Mouse (Mus musculus) forebrain, embryonic 12.5 days (tissue): ENCODE measurements at regions not wholly inside any gene's neighbourhood (a gene's known extent, or its start where the extent isn't known, plus 50 kb on each side); places are given as distances from the start of the nearest gene placed in this dataset.

Experiments used
- ATAC-seq: fragments of 200-750 bp; cut with Nextera tagmentation; 2 replicates; pipeline ENCODE4 v1.8.0; 2017; ENCODE audit warnings: moderate TSS enrichment; ENCODE audit not compliant: low FRiP score
- H3K27ac ChIP-seq: fragments of 300-500 bp; sonication (generic); 2 replicates; pipeline ENCODE4 v1.5.1; 2016; ENCODE audit warnings: mild to moderate bottlenecking
- H3K27me3 ChIP-seq: fragments of 300-500 bp; sonication (generic); 2 replicates; pipeline ENCODE4 v1.6.1; 2016; ENCODE audit warnings: mild to moderate bottlenecking
- H3K36me3 ChIP-seq: fragments of 300-500 bp; sonication (generic); replicated peaks from 2 replicates; pipeline ENCODE4 v1.6.1; 2016; ENCODE audit warnings: mild to moderate bottlenecking
- H3K4me1 ChIP-seq: fragments of 300-500 bp; sonication (generic); 2 replicates; pipeline ENCODE4 v1.6.1; 2016
- H3K4me2 ChIP-seq: fragments of 300-500 bp; sonication (generic); 2 replicates; pipeline ENCODE4 v1.6.1; 2016; ENCODE audit warnings: mild to moderate bottlenecking, moderate library complexity
- H3K4me3 ChIP-seq: fragments of 300-500 bp; sonication (generic); replicated peaks from 2 replicates; pipeline ENCODE4 v1.5.1; 2016; ENCODE audit warnings: mild to moderate bottlenecking
- H3K9ac ChIP-seq: fragments of 300-500 bp; sonication (generic); 2 replicates; pipeline ENCODE4 v1.6.1; 2016; ENCODE audit warnings: mild to moderate bottlenecking
- H3K9me3 ChIP-seq: fragments of 300-500 bp; sonication (generic); 2 replicates; pipeline ENCODE4 v1.6.1; 2016
- WGBS: fragments of 180-500 bp; shearing (Covaris S2); methylation state at CpG from one replicate; pipeline ENCODE4 v1.1.7; 2016; 5-methylcytosine and 5-hydroxymethylcytosine counted together

DNA sequence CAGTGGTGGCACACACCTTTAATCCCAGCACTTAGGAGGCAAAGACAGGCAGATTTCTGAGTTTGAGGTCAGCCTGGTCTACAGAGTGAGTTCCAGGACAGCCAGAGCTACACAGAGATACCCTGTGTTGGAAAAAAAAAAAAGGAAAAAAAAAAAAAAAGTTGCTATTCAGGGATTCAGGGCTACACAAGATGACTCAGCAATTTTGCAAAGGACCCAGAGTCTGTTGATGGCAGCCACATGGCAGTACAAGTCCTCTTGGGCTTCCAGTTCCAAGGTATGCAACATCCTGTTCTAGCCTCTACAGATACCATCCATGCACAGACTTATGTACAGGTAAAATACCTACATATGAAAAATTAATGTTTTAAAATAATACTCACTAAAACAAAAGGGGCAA is 515.9 kb downstream of the Car8 start:
- Histone ChIP-seq H3K27me3 (no peaks in the 10 kb centered on the region), H3K9me3 (no peaks in the 10 kb centered on the region), H3K4me1 (no peaks in the 10 kb centered on the region), H3K4me3 (no peak overlapping the region), H3K9ac (no peak overlapping the region), H3K4me2 (no peak overlapping the region), H3K27ac (no peak overlapping the region), H3K36me3 (no peaks in the 10 kb centered on the region)
- no peak for ATAC-seq

DNA sequence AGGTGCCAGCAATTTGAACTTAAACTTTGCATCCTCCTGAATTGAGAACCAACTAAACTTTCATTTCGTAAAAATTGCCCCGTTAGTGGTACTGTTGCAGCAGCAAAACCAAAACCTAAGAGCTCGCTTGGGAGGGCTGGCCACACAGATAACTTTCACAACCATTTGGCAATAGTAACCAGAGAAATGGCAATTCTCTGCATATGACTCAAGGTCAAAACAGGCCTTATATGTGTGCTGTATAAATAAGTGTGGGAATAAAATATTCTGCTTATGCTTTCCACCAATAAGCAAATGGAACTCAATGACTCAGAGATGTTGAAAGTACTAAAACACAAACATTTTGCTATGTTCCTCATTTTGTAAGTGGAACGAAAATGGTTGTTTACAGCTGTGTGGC is 550.3 kb downstream of the Car8 start:
- H3K4me1 ChIP-seq: no peaks in the 10 kb centered on the region
- ATAC-seq: no peak
- H3K9ac ChIP-seq: no peak overlapping the region
- no peak overlapping the region for H3K4me2 ChIP-seq
- 91% methylated on average over 4 of the region's 4 CpGs for WGBS
- H3K9me3 ChIP-seq: 0 out of 2 replicates have a peak, but pooled peaks cover 4% of the 10 kb centered on the region
- no peaks in the 10 kb centered on the region for H3K36me3 ChIP-seq
- no peaks in the 10 kb centered on the region for H3K27me3 ChIP-seq
- no peak overlapping the region for H3K4me3 ChIP-seq
- H3K27ac ChIP-seq: no peak overlapping the region

DNA sequence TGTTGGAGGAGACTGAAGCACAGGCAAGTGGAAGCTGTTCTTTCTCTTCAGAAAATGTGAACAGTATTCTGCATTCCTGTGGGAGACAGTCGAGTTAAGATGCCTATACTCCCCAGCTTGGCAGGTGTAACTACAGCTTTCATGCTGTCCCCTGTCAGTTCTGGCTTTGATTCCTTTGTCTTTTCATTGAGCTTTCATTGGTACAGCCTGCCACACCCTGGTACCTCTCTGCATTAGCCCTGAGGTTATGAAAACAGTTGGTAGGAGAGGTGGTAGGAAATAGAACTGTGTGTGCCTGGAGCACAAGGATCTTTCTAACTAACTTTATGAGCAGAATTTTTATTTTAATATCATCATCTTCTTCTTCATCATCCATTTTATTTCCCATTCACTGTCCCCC is 551.6 kb downstream of the Car8 start:
- H3K9me3 ChIP-seq: no peaks in the 10 kb centered on the region
- ATAC-seq: no peak
- no peaks in the 10 kb centered on the region for H3K4me1 ChIP-seq
- H3K27me3 ChIP-seq: no peaks in the 10 kb centered on the region
- H3K27ac ChIP-seq: no peak overlapping the region
- 79% methylated on average over 1 of the region's 1 CpGs for WGBS
- no peak overlapping the region for H3K4me3 ChIP-seq
- no peak overlapping the region for H3K9ac ChIP-seq
- H3K4me2 ChIP-seq: no peak overlapping the region
- no peaks in the 10 kb centered on the region for H3K36me3 ChIP-seq

DNA sequence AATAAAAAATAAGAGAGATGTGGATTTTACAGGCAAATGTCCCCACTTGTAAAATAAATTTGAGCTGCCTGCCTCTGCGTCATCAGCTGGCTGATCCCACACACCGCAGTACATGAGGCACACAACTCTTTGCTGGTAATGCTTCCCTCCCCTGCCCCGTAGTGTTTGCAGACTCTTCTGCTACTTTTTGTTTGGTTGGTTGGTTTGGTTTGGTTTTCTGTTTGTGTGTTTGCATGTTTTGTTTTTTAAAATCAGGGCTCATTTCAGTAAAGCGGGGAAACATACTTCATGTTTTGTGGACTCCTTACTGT is 568.1 kb downstream of the Car8 start:
- no peaks in the 10 kb centered on the region for H3K36me3 ChIP-seq
- 99% methylated on average over 4 of the region's 4 CpGs for WGBS
- ATAC-seq: no peak
- no peak overlapping the region for H3K27ac ChIP-seq
- H3K9me3 ChIP-seq: 0 out of 2 replicates have a peak, but pooled peaks cover 2% of the 10 kb centered on the region
- no peak overlapping the region for H3K9ac ChIP-seq
- H3K4me2 ChIP-seq: no peak overlapping the region
- H3K4me3 ChIP-seq: no peak overlapping the region
- no peaks in the 10 kb centered on the region for H3K27me3 ChIP-seq
- no peaks in the 10 kb centered on the region for H3K4me1 ChIP-seq

DNA sequence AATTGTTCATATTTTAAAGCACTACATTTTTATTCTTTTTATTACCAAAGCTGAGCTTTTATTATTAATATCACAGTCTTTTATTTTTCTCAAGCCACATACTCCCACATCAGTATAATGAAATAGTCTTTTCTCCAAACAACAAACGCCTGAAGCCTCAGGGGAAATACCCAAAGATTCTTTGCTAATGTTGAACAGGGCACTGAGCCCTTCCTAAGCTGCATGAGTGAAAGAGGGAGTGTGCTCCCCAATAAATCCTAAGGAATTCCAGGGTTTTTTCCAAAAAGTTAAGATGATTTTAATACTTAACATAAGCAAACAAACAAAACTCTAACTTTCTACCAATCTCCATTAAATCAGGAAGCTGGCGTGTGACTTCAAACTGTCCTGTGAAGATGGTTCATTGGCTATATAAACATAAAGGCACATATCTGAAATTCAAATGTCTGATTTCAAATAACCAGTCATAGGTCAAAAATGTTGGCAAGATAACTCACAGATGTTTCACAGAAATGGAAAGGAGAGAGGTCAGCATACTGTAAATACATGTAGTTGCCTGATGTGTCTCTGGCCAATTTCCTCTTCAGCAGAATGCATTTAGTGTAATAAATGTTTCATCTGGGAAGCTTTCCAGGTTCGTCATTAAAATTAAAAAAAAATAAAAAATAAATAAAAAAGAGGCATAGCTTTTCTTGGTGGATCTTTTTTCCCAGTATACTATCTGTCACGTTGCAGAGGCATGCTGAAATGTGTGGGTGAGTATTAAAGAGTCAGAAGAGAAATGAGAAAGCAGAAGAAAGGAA is 568.6 kb downstream of the Car8 start:
- ATAC-seq: no peak
- no peaks in the 10 kb centered on the region for H3K36me3 ChIP-seq
- no peaks in the 10 kb centered on the region for H3K4me1 ChIP-seq
- H3K9ac ChIP-seq: no peak overlapping the region
- no peaks in the 10 kb centered on the region for H3K9me3 ChIP-seq
- 76% methylated on average over 4 of the region's 4 CpGs for WGBS
- no peak overlapping the region for H3K4me3 ChIP-seq
- H3K27me3 ChIP-seq: no peaks in the 10 kb centered on the region
- H3K27ac ChIP-seq: no peak overlapping the region
- no peak overlapping the region for H3K4me2 ChIP-seq

DNA sequence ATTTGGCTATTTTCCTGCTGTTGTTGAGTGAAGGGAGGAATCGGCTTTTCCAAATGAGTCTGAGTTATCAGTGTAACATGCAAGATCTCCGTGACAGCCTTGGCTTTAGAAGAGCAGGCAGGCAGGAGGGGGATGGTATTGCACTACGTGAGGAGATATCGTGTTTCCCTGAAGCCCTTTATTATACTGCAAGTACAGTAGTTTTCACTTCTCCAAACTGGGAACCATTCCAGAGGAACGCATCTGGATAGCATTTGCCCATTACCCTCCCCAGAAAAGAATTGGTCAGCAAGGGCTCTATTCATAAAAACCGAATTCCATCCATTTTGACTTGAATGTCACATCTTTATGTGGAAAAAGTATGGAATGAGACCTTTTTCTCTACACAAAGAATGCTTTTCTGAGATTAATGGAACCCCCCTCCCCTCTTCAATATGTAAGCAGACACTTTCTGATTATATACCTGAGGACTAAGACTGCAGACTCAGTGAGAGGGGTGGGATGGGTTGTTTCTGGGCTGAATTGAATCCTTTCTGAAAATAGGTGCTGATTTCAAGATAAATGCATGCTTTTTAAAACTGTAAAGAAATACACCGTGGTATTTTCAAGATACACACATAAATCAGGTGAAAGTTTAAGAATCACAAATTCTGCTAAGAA is 571.8 kb downstream of the Car8 start:
- H3K4me1 ChIP-seq: no peaks in the 10 kb centered on the region
- 76% methylated on average over 7 of the region's 7 CpGs for WGBS
- ATAC-seq: no peak
- H3K9me3 ChIP-seq: no peaks in the 10 kb centered on the region
- H3K27me3 ChIP-seq: no peaks in the 10 kb centered on the region
- no peak overlapping the region for H3K4me2 ChIP-seq
- H3K4me3 ChIP-seq: no peak overlapping the region
- H3K36me3 ChIP-seq: no peaks in the 10 kb centered on the region
- H3K27ac ChIP-seq: no peak overlapping the region
- no peak overlapping the region for H3K9ac ChIP-seq

DNA sequence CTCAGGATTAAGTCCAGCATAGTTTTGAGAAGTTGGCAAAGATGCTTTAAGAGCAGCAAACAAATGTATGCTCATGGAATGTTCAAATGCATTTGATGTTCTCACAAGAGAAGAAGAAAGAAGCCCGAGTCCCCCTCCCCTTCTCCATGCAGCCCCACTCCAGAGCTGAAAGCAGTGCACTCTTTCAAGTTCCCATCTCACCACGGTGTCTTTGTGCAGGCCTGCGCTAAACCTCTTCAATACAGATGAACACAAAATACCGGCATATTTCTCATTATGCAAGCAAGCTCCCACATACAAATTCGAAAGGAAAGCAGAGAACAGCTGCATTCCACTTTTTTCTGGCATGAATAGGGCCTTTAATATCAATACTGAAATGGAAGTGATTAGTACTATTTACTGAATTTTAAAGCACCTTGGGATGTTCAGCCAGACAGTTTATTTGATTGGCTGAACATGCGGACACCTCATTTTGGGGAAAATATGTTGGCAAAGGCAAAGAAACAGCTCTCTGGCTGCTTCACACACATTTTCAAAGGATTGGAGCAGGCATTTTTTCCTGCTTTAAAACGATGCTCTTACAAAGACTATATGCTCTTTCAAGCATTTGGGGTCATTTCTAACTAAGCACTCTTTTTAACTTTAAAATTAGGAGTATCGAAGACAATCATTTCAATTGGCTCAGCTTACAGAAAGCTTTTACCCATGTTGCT is 595.8 kb downstream of the Car8 start:
- Histone ChIP-seq H3K4me3 (no peak overlapping the region), H3K27me3 (no peaks in the 10 kb centered on the region), H3K36me3 (no peaks in the 10 kb centered on the region), H3K9me3 (0 out of 2 replicates have a peak, but pooled peaks cover under 1% of the 10 kb centered on the region), H3K4me2 (no peak overlapping the region), H3K27ac (0 out of 2 replicates have a peak overlapping the region, but pooled peaks have one; percentile 50), H3K9ac (no peak overlapping the region), H3K4me1 (0 out of 2 replicates have a peak, but pooled peaks cover 8% of the 10 kb centered on the region)
- WGBS: 24% methylated on average over 8 of the region's 8 CpGs
- peak; percentile 91 for ATAC-seq

DNA sequence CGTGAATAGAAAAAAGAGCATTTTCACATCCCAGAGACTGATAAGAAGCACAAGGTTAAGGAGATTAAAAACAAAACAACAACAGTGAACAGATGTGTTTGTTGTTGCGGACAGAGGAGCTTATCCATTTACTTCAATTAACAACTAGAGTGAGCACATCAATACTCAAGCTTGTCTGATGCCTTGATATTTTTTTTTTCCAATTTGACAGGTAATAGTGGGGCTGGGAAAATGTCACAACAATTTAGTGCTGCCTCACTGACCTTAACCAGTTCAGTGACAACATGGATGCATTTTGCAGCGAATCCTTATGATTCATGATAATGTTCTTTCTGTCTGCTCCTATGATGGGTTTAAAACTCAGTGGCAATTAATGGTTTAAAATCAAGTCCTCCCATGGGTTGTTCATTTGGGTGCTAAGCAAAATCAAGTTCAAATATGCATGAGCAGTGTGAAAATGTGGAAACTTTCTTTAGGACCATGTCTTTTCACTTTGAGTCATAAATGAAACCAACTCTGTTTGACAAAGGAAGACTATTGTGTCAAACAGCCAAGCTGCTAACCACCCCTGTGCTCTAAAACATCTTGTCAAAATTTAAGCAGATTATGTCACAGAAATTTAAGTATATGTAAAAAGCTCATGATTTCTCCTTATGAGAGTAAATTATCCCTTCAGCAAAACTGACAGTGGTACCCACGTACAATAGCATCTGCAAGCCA is 641.0 kb downstream of the Car8 start:
- no peaks in the 10 kb centered on the region for H3K27me3 ChIP-seq
- no peak overlapping the region for H3K27ac ChIP-seq
- H3K4me3 ChIP-seq: no peak overlapping the region
- WGBS: 73% methylated on average over 4 of the region's 4 CpGs
- H3K4me1 ChIP-seq: no peaks in the 10 kb centered on the region
- H3K9me3 ChIP-seq: no peaks in the 10 kb centered on the region
- H3K36me3 ChIP-seq: no peaks in the 10 kb centered on the region
- no peak for ATAC-seq
- H3K4me2 ChIP-seq: no peak overlapping the region
- no peak overlapping the region for H3K9ac ChIP-seq

DNA sequence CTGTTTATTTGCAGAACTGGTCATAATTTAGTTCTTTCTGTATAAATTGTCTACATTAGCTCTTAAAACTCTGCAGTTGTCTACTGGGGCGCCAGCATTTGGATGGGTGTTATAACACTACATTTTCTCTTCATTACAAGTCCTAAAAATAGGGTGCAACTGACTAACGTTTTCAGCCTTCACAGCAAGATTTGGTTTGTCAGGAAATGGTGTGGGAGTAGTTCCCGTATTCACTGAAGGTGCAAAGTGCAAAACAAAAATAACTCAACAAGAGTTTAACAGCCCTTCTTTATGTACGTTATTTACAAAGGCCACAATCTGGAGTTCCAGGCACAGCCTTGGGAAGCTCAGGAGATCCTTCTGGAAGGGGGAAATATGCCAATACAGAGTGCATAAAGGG is 642.7 kb downstream of the Car8 start:
- no peak for ATAC-seq
- Histone ChIP-seq H3K27ac (no peak overlapping the region), H3K4me2 (no peak overlapping the region), H3K4me1 (no peaks in the 10 kb centered on the region), H3K4me3 (no peak overlapping the region), H3K9me3 (no peaks in the 10 kb centered on the region), H3K27me3 (no peaks in the 10 kb centered on the region), H3K9ac (no peak overlapping the region), H3K36me3 (no peaks in the 10 kb centered on the region)
- 83% methylated on average over 4 of the region's 4 CpGs for WGBS

DNA sequence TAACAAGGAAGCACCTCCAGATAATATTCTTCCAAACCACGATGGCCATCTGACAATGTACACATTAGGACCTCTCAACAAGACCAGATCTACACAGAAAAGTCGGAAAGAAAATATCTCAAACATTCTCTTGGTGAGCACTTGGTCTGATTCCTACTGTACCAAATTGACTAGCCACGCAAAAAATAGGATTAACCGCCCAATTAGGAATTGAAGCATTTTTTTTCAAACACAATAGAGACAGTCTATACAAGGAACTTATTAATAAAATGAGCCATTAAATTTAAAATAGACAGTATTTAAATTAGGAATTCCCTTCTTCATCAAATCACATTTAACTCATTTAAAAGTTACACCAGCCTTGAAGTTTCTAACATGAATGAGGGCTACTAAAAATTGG is 655.0 kb downstream of the Car8 start:
- no peaks in the 10 kb centered on the region for H3K27me3 ChIP-seq
- H3K4me3 ChIP-seq: no peak overlapping the region
- WGBS: 72% methylated on average over 4 of the region's 4 CpGs
- H3K9ac ChIP-seq: no peak overlapping the region
- no peak for ATAC-seq
- H3K36me3 ChIP-seq: no peaks in the 10 kb centered on the region
- no peak overlapping the region for H3K4me2 ChIP-seq
- no peaks in the 10 kb centered on the region for H3K9me3 ChIP-seq
- no peak overlapping the region for H3K27ac ChIP-seq
- H3K4me1 ChIP-seq: peaks cover 20% of the 10 kb centered on the region

DNA sequence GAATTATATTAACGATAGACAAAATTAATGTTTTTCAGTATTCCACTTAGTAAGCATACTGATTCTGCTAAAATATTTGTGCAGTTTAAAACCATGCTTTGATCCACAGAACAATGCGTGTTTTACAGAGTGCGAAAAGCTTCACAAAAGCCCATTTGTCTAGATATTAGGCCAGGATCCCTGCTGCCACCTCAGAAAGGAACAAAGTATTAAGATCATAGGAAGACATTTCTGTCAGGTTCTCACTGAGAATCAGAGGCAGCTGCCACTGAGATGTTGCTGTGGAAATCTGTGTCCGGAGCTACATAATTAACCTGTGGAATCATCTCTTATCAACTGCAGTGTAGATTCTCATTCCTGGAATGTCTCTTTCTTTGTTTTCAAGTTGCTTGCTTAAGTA is 656.9 kb downstream of the Car8 start:
- Histone ChIP-seq H3K4me2 (no peak overlapping the region), H3K27me3 (no peaks in the 10 kb centered on the region), H3K4me3 (no peak overlapping the region), H3K9ac (no peak overlapping the region), H3K9me3 (no peaks in the 10 kb centered on the region), H3K27ac (no peak overlapping the region), H3K4me1 (peaks cover 20% of the 10 kb centered on the region), H3K36me3 (no peaks in the 10 kb centered on the region)
- 28% methylated on average over 4 of the region's 4 CpGs for WGBS
- ATAC-seq: no peak

DNA sequence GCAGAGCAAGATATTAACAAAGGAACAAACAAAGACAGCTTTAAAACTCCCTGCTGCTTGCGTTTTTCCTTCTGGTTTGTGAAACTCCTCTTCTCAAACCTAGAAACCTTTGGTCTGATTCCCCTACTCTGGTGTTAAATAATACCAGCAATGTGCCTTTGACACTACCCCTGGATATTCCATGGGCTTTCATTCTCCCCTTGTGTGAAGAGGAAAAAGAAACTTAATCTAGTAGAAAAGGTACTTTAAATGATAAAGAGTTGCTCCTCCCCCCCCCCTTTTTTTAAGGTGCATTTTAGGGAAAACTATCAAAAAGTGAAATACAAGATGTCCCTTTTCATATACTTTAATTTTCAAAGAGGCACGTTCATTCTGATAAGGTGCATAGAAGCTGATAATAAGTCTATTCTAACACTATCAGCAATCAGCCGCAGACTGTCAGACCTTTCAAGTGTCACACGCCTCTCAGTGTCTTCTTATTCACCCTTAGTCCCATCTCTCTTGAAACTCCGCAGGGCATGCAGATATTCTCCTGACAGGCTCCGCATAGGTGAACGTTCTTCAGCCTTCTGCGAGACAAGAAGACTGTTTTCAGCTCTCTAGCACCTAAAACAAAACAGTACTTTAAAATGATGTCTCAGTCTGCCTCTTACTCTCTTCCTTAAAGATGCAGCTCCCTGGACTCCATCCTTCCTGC is 657.5 kb downstream of the Car8 start:
- Histone ChIP-seq H3K4me1 (peaks cover 20% of the 10 kb centered on the region), H3K4me3 (no peak overlapping the region), H3K27me3 (no peaks in the 10 kb centered on the region), H3K9me3 (no peaks in the 10 kb centered on the region), H3K4me2 (no peak overlapping the region), H3K9ac (no peak overlapping the region; the same call in 1 of the 2 replicates), H3K36me3 (no peaks in the 10 kb centered on the region), H3K27ac (no peak overlapping the region)
- WGBS: 20% methylated on average over 8 of the region's 8 CpGs
- 0 out of 2 replicates have a peak, but pooled peaks have one; percentile 21 for ATAC-seq
